In genomic region chr1:192347327-192347726, GRCm38 (mm10) we compare ENCODE assay signal across 15 mouse cellular contexts.
DNase-seq lines count a peak whose midpoint lies in the region; ATAC-seq lines count a peak whose summit lies in the region.
"Had no signal": no experiment of that assay in that cellular context is flagged by ENCODE, and none has a peak within 500 bp of the region (broad histone marks: within the 10 kb centered on the region; RNA-seq: fewer than 3 reads in every experiment).

No protein-coding gene starts in this region.

- no peaks in the 10 kb centered on the region for H3K9me3 ChIP-seq in kidney, embryonic 16.5 days (ENCODE audit: low read length)
- H3K9me3 ChIP-seq: forebrain, embryonic 15.5 days; limb, embryonic 15.5 days; liver, embryonic 15.5 days; midbrain, embryonic 12.5 days had no signal

- no peak overlapping the region for H3K27ac ChIP-seq in kidney, embryonic 16.5 days (ENCODE audit: low read length)
- H3K27ac ChIP-seq: forebrain, embryonic 15.5 days; limb, embryonic 15.5 days; liver, embryonic 15.5 days; midbrain, embryonic 12.5 days had no signal

- no peak overlapping the region for H3K4me3 ChIP-seq in kidney, embryonic 16.5 days (ENCODE audit: low read length)
- H3K4me3 ChIP-seq: forebrain, embryonic 15.5 days; limb, embryonic 15.5 days; liver, embryonic 15.5 days; midbrain, embryonic 12.5 days had no signal

- no peaks in the 10 kb centered on the region for H3K27me3 ChIP-seq in kidney, embryonic 16.5 days (ENCODE audit: insufficient read depth, low read length)
- H3K27me3 ChIP-seq: forebrain, embryonic 15.5 days; limb, embryonic 15.5 days; liver, embryonic 15.5 days; midbrain, embryonic 12.5 days had no signal

- H3K36me3 ChIP-seq in kidney, embryonic 16.5 days (ENCODE audit: insufficient read depth, low read length): no peaks in the 10 kb centered on the region
- H3K36me3 ChIP-seq: forebrain, embryonic 15.5 days; limb, embryonic 15.5 days; liver, embryonic 15.5 days; midbrain, embryonic 12.5 days had no signal

- WGBS in kidney, embryonic 16.5 days: 31% methylated on average over 5 of the region's 5 CpGs

- ATAC-seq in kidney, embryonic 16.5 days (ENCODE audit: low FRiP score, low TSS enrichment): no peak
- ATAC-seq: forebrain, embryonic 15.5 days had no signal

- no peak overlapping the region for H3K9ac ChIP-seq in kidney, embryonic 16.5 days (replicated peaks; ENCODE audit: low read length)
- H3K9ac ChIP-seq: forebrain, embryonic 15.5 days; limb, embryonic 15.5 days; liver, embryonic 15.5 days; midbrain, embryonic 12.5 days had no signal

- peak; percentile 18 for DNase-seq in kidney, adult 9 months
- DNase-seq in cerebellum, adult 11-12 months: peak; percentile 57
- peak; percentile 43 for DNase-seq in cerebellum, adult 8-10 months
- peak; percentile 25 for DNase-seq in fat pad, adult 2 months (ENCODE audit: extremely low read depth, low read depth, low spot score)
- DNase-seq in heart, adult 18-20 months: no peak
- DNase-seq in adrenal gland, adult 2 months: no peak
- DNase-seq: adrenal gland, postnatal 10 days; gastrocnemius, postnatal 36 days; right cerebral cortex, postnatal 4 days; thymus, adult 2 months had no signal

- no peaks in the 10 kb centered on the region for H3K4me1 ChIP-seq in kidney, embryonic 16.5 days (ENCODE audit: insufficient read depth, low read length)
- H3K4me1 ChIP-seq: limb, embryonic 15.5 days; liver, embryonic 15.5 days had no signal

- no peak overlapping the region for H3K4me2 ChIP-seq in kidney, embryonic 16.5 days (replicated peaks; ENCODE audit: low read depth, low read length)
- H3K4me2 ChIP-seq: forebrain, embryonic 15.5 days; limb, embryonic 15.5 days; liver, embryonic 15.5 days; midbrain, embryonic 12.5 days had no signal

Comparison
In these comparisons a context has a peak if more than half of its experiments do, and no peak if none do; other contexts are left out.
1. DNase-seq: peak in kidney, adult 9 months (single experiment), cerebellum, adult 11-12 months (single experiment), cerebellum, adult 8-10 months (single experiment) and fat pad, adult 2 months (single experiment); none in heart, adult 18-20 months (0 of 2) and adrenal gland, adult 2 months (single experiment).